Mouse (Mus musculus) spleen, postnatal 10 days (tissue): ENCODE data around the gene Tnpo2.

ENCODE experiments used
- DNase-seq, 2 experiments: peaks; one replicate each; pipeline ENCODE4 v3.0.0; 2021 to 2022; ENCODE audit warnings: low spot score in 2 of 2

The Tnpo2 gene

GRCm38 (mm10) chr8:85036718-85037365 is at the start of gene Tnpo2:
TSS of gene Tnpo2 (plus strand) at chr8:85036915.
- peak; percentile 81 to 90 for DNase-seq

GRCm38 (mm10) chr8:84987388-84987787 is 49.3 kb upstream of the Tnpo2 start:
- DNase-seq, result no peak

- no peak for DNase-seq
These were observed 48.8 kb upstream of the Tnpo2 start for GRCm38 (mm10) chr8:84987903-84988302.

- peak; percentile 44 to 61 for DNase-seq
These were observed 47.4 kb upstream of the Tnpo2 start for GRCm38 (mm10) chr8:84989311-84989731.

- peak; percentile 96 to 97 for DNase-seq
These were observed 46.9 kb upstream of the Tnpo2 start for GRCm38 (mm10) chr8:84989810-84990209.

- peak; percentile 96 to 99 for DNase-seq
These were observed 46.4 kb upstream of the Tnpo2 start, which contains the start of gene Hook2 for GRCm38 (mm10) chr8:84990349-84990748. TSS of gene Hook2 (plus strand) at chr8:84990603.

- peak in 1 of 2 experiments; percentile 67 for DNase-seq
These were observed 45.9 kb upstream of the Tnpo2 start for GRCm38 (mm10) chr8:84990836-84991235.

GRCm38 (mm10) chr8:84994375-84994774 is 42.3 kb upstream of the Tnpo2 start:
- DNase-seq, result no peak

GRCm38 (mm10) chr8:84995680-84996079 is 41.0 kb upstream of the Tnpo2 start:
- no peak for DNase-seq

GRCm38 (mm10) chr8:84996978-84997377 is 39.7 kb upstream of the Tnpo2 start:
- DNase-seq, result no peak

GRCm38 (mm10) chr8:84997649-84998295 is 38.9 kb upstream of the Tnpo2 start:
- peak; percentile 87 to 96 for DNase-seq

- peak; percentile 62 to 81 for DNase-seq
These were observed 29.0 kb upstream of the Tnpo2 start for GRCm38 (mm10) chr8:85007686-85008085.

- no peak for DNase-seq
These were observed 25.5 kb upstream of the Tnpo2 start for GRCm38 (mm10) chr8:85011242-85011641.

GRCm38 (mm10) chr8:85013230-85013840 is 23.4 kb upstream of the Tnpo2 start:
- DNase-seq, result peak; percentile 52 to 78

GRCm38 (mm10) chr8:85014431-85014830 is 22.3 kb upstream of the Tnpo2 start, which contains the start of gene Best2:
TSS of gene Best2 (minus strand) at chr8:85014531.
- DNase-seq, result no peak

GRCm38 (mm10) chr8:85016724-85017123 is 20.0 kb upstream of the Tnpo2 start:
- DNase-seq, result no peak

GRCm38 (mm10) chr8:85017209-85017608 is 19.5 kb upstream of the Tnpo2 start:
- DNase-seq, result no peak

GRCm38 (mm10) chr8:85021514-85022055 is 15.1 kb upstream of the Tnpo2 start:
- DNase-seq, result no peak

GRCm38 (mm10) chr8:85023846-85024245 is 12.9 kb upstream of the Tnpo2 start:
- no peak for DNase-seq

- DNase-seq, result peak; percentile 82 to 88
These were observed 11.4 kb upstream of the Tnpo2 start, which contains the start of gene Asna1 for GRCm38 (mm10) chr8:85025098-85025932. TSS of gene Asna1 (minus strand) at chr8:85025281.
